Mouse (Mus musculus) C2C12 (cell line): ENCODE measurements at regions not wholly inside any gene's neighbourhood (a gene's known extent, or its start where the extent isn't known, plus 50 kb on each side); places are given as distances from the start of the nearest gene placed in this dataset.

Source experiments
- H3K27me3 ChIP-seq: one replicate; pipeline ENCODE4 v1.6.1; 2011; ENCODE audit not compliant: control insufficient read depth, insufficient read depth, insufficient read length
- H3K36me3 ChIP-seq: one replicate; pipeline ENCODE4 v1.6.1; 2011; ENCODE audit not compliant: control insufficient read depth, insufficient read depth
- H3K4me3 ChIP-seq: one replicate; pipeline ENCODE4 v1.5.1; 2011; ENCODE audit warnings: mild to moderate bottlenecking, control low read depth; ENCODE audit not compliant: poor library complexity, insufficient read depth, severe bottlenecking
- H3K79me2 ChIP-seq: one replicate; pipeline ENCODE4 v1.6.1; 2011; ENCODE audit not compliant: control insufficient read depth, insufficient read depth
- H3K79me3 ChIP-seq: one replicate; pipeline ENCODE4 v1.6.1; 2011; ENCODE audit warnings: low read depth, control low read depth
- H3ac ChIP-seq: one replicate; pipeline ENCODE3; 2011; ENCODE audit warnings: low read depth; ENCODE audit not compliant: control insufficient read depth, insufficient read length
- CEBPB ChIP-seq: IDR thresholded peaks from one replicate; pipeline ENCODE4 v1.6.1; 2011; ENCODE audit warnings: low read depth, mild to moderate bottlenecking, control low read depth, moderate library complexity
- CTCF ChIP-seq: IDR thresholded peaks from one replicate; pipeline ENCODE4 v1.5.1; 2011; ENCODE audit not compliant: control insufficient read depth, insufficient read depth, insufficient read length
- FOSL1 ChIP-seq: IDR thresholded peaks from one replicate; pipeline ENCODE4 v1.8.0; 2011; ENCODE audit warnings: mild to moderate bottlenecking, low read length; ENCODE audit not compliant: poor library complexity, insufficient read depth, severe bottlenecking
- MAX ChIP-seq: IDR thresholded peaks from one replicate; pipeline ENCODE4 v1.6.1; 2011; ENCODE audit warnings: mild to moderate bottlenecking, control low read depth
- MYOD1 ChIP-seq: IDR thresholded peaks from one replicate; pipeline ENCODE4 v1.6.1; 2011; ENCODE audit warnings: low read depth; ENCODE audit not compliant: control insufficient read depth, insufficient read length
- MYOG ChIP-seq: IDR thresholded peaks from one replicate; pipeline ENCODE4 v1.6.1; 2011; ENCODE audit not compliant: control insufficient read depth, insufficient read length; ENCODE audit errors: extremely low read depth
- USF1 ChIP-seq: IDR thresholded peaks from one replicate; pipeline ENCODE4 v1.6.1; 2011; ENCODE audit warnings: low read depth, mild to moderate bottlenecking, control low read depth, moderate library complexity

DNA sequence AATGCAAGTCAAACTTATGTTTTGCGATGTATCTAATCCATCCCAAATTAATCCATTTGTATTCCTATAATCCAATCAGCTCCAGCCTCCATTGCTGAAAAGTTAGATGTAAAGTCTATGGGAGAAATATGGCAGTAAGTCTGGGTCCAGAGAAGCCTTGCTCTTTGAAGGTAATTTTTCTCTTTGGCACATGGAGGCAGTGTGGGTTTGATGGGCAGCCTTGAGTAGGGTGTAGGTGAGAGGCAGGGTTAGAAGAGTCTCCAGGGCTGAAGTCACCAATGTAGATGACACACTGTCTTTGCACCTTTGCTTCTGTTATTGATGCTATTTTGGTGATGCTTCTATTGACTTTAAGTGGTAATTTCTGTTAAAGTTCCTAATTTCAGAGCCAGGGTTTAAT, 370.8 kb downstream of the Bcl11a start:
- no peaks in the 10 kb centered on the region for H3K27me3 ChIP-seq

GRCm38 (mm10) chr11:24452267-24452666, 374.4 kb downstream of the Bcl11a start:
- H3K79me3 ChIP-seq, result no peaks in the 10 kb centered on the region
- no peaks in the 10 kb centered on the region for H3K36me3 ChIP-seq
- H3ac ChIP-seq, result no peak overlapping the region
- TF ChIP-seq MYOG (no peak), CTCF (no peak), CEBPB (no peak), MYOD1 (no peak), USF1 (no peak), FOSL1 (no peak), MAX (no peak)
- no peaks in the 10 kb centered on the region for H3K79me2 ChIP-seq
- H3K27me3 ChIP-seq, result no peaks in the 10 kb centered on the region
- H3K4me3 ChIP-seq, result no peak overlapping the region

More for the DNA sequence above, 370.8 kb downstream of the Bcl11a start:
- Histone ChIP-seq H3K79me2 (no peaks in the 10 kb centered on the region), H3K36me3 (no peaks in the 10 kb centered on the region), H3K79me3 (no peaks in the 10 kb centered on the region), H3K4me3 (no peak overlapping the region), H3ac (no peak overlapping the region)
- TF ChIP-seq MAX, result no peak
- no peak for TF ChIP-seq MYOG
- no peak for TF ChIP-seq CTCF
- no peak for TF ChIP-seq FOSL1
- TF ChIP-seq MYOD1, result no peak
- no peak for TF ChIP-seq USF1

GRCm38 (mm10) chr11:24464642-24465041, 386.8 kb downstream of the Bcl11a start:
- no peaks in the 10 kb centered on the region for H3K36me3 ChIP-seq
- no peak overlapping the region for H3K4me3 ChIP-seq
- no peaks in the 10 kb centered on the region for H3K79me3 ChIP-seq
- no peak overlapping the region for H3ac ChIP-seq
- H3K79me2 ChIP-seq, result no peaks in the 10 kb centered on the region
- H3K27me3 ChIP-seq, result no peaks in the 10 kb centered on the region
- no peak for TF ChIP-seq CEBPB
- no peak for TF ChIP-seq CTCF

- no peaks in the 10 kb centered on the region for H3K79me3 ChIP-seq
- no peak overlapping the region for H3K4me3 ChIP-seq
- TF ChIP-seq USF1 (no peak), FOSL1 (no peak)
- no peaks in the 10 kb centered on the region for H3K36me3 ChIP-seq
- no peaks in the 10 kb centered on the region for H3K79me2 ChIP-seq
- H3K27me3 ChIP-seq, result no peaks in the 10 kb centered on the region
- no peak overlapping the region for H3ac ChIP-seq
Measured at GRCm38 (mm10) chr11:24467458-24467857, 389.6 kb downstream of the Bcl11a start.

DNA sequence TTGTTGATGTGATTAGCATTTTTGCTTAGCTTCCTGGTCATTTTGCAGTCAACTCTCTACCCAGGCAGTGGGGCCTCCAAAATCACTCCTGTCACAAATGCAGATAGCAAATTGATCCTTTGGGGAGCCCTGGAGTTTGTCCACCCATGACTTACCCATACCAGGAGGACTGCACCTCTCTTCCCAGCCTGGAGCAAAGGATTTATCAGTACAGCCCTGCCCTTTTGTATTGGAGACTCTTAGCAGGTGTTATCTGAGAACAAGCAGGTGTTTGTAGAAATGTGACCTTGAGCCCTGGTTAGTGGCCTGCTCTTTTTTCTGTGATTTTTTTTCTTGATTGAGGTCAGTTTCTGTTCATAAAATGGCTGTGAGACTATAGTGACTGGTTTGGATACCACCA, 392.6 kb downstream of the Bcl11a start:
- TF ChIP-seq MYOG, result no peak
- no peak for TF ChIP-seq FOSL1
- no peak for TF ChIP-seq CTCF
- TF ChIP-seq MYOD1, result no peak
- TF ChIP-seq MAX, result no peak
- no peak for TF ChIP-seq USF1
- no peak for TF ChIP-seq CEBPB
- no peaks in the 10 kb centered on the region for H3K79me2 ChIP-seq
- no peaks in the 10 kb centered on the region for H3K36me3 ChIP-seq
- no peaks in the 10 kb centered on the region for H3K79me3 ChIP-seq
- H3K27me3 ChIP-seq, result no peaks in the 10 kb centered on the region
- H3ac ChIP-seq, result no peak overlapping the region
- no peak overlapping the region for H3K4me3 ChIP-seq

DNA sequence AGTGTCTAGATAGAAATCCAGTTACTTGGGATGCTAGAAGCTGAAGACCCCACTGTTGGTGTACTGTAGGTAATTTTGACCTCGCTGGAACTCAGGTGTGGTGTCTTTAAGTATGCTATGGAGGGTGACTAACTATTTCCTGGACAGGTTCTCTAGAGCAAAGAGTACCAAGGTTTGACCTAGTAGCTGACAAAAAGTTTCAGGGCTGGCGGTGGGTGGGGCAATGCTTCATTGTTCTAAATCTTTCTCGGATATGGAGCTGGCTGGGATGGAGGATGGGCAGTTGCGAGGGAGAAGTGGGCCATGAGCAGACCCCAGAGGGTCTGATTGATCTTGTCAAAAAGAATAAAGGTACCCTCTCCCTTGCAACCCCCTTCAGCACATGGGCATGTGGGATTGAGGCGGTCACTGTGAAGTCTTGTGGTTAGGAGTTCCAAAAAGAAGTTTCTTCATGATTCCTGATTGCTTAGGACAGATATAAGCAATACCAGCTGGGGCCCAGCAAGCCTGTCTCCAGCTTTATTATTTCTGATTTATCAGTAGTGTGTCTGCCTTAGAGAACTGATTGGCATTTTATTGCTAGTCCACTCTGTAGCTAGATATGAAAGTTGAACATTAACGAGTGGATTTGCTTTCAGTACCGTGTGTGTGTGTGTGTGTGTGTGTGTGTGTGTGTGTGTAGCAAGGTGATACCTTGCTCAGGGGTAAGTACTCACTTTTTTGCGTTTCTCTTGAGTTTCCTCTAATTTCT, 394.9 kb downstream of the Bcl11a start:
- no peaks in the 10 kb centered on the region for H3K79me3 ChIP-seq
- no peaks in the 10 kb centered on the region for H3K36me3 ChIP-seq
- H3ac ChIP-seq, result no peak overlapping the region
- H3K27me3 ChIP-seq, result no peaks in the 10 kb centered on the region
- TF ChIP-seq FOSL1, result no peak
- no peak for TF ChIP-seq CTCF
- TF ChIP-seq MAX, result no peak
- no peak for TF ChIP-seq USF1
- no peak for TF ChIP-seq MYOG
- TF ChIP-seq CEBPB, result no peak
- no peak for TF ChIP-seq MYOD1
- no peaks in the 10 kb centered on the region for H3K79me2 ChIP-seq
- no peak overlapping the region for H3K4me3 ChIP-seq
